Mouse (Mus musculus) E14TG2a.4 (cell line): ENCODE measurements around the gene Gstm4.

Experiments used
- CTCF ChIP-seq: conservative IDR thresholded peaks from 2 replicates; pipeline ENCODE4 v1.5.1; 2014; ENCODE audit warnings: low read length
- NANOG ChIP-seq: IDR thresholded peaks from 2 replicates; pipeline ENCODE4 v1.6.1; 2014; ENCODE audit warnings: borderline replicate concordance, low read length, mixed read lengths
- POU5F1 ChIP-seq: IDR thresholded peaks from 2 replicates; pipeline ENCODE4 v1.6.1; 2014; ENCODE audit warnings: low read length, borderline replicate concordance

- TF ChIP-seq CTCF = no peak
- no peak for TF ChIP-seq NANOG
- TF ChIP-seq POU5F1 = no peak
Observed at GRCm38 (mm10) chr3:108094146-108094545, 49.5 kb upstream of the Gstm4 start.
